Mouse (Mus musculus) monocyte, adult 5-6 weeks (primary cell): Measurements from ENCODE around the gene Slc10a7. TPM values are rescaled to one million over a fixed set of nuclear protein-coding genes. Genes with fewer than 3 reads are reported as not detected.

Source experiments
- ATAC-seq: fragments of 153-309, 156-312 bp; replicated peaks from 2 replicates; pipeline ENCODE4 v1.8.0; 2017; ENCODE audit warnings: mild to moderate bottlenecking; ENCODE audit not compliant: low TSS enrichment, insufficient number of reproducible peaks, severe bottlenecking, poor library complexity, low FRiP score
- total RNA-seq: library from RNA; stranded (forward); fragments of 200-1000, 200-491, 200-594 nt; gene quantifications from 3 replicates; pipeline ENCODE4 v1.2.3, GENCODE M21; 2017

The Slc10a7 gene
- total RNA-seq, 1 experiment from 2014 or later: 12.3 TPM

DNA sequence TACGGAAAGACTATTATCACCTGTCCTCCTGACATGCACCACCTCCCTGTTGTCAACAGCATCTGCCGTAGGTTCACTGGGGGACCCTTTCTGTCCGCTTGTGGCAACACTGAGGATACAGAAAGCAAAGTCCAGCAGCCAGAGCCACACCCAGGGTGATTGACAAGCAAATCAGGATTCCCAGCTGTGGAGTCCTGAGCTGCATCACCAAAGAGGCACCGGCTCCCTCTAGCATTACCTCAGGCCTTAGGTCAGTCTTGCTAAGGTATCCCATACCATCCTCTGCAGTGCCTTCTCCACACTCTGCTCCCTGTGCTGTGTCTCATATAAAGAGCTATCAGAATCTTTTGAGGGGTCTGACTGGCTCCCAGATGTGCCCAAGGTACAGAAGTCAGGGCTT is 245.8 kb downstream of the Slc10a7 start:
- no peak for ATAC-seq

DNA sequence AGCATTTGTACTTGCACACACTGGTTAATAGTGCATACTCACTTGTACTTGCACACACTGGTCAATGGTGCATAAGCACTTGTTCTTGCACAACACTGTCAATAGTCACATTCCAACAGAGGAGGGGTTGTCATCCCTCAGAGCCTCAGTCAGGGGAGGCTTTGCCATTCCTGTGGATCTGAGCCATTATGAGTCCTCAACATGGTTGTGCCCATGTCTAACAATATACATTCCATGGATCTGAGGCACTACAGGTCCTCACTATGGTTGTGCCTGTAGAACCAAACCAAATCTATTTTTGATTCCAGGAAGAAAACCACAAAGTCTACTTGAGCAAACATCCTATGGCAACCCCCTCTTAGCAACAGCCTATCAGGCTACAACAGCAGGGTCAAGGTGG is 250.0 kb downstream of the Slc10a7 start:
- ATAC-seq: no peak

DNA sequence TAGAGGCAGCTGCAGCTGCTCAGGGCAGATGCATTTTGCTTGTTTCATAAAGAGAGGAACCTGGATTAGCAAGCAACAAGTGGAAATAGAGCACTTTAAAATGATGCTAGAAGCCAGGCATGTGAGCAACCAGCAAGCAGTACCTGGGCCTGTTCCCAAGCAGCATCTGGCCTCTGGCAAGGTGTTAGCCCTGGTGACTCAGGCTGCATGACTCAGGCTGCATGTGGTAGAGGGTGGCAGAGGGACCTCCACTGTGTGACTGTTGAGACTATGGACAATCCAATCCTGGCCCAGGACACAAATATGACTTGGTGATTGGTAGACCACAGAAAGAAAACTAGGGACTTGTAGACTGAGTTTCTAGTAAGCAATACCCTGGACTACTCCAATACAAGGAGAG is 255.8 kb downstream of the Slc10a7 start:
- ATAC-seq: no peak

DNA sequence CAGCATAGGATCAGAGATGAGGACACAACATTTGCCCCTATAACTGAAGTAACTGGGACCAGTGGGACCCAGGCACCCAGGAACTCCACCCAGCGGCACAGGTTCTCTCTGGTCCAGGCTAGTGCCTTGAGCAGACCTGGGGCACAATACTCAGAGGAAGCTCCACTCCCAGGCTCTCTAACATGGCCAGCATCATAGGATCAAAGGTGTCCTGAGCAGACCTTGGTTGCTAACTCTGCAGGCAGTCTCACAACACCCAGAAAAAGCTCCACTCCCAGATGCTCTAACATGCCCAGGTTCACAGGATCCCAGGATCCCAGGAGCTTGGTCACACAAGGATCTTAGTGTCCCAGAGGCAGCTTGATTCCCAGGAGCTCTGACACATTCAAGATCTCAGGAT is 256.4 kb downstream of the Slc10a7 start:
- no peak for ATAC-seq

DNA sequence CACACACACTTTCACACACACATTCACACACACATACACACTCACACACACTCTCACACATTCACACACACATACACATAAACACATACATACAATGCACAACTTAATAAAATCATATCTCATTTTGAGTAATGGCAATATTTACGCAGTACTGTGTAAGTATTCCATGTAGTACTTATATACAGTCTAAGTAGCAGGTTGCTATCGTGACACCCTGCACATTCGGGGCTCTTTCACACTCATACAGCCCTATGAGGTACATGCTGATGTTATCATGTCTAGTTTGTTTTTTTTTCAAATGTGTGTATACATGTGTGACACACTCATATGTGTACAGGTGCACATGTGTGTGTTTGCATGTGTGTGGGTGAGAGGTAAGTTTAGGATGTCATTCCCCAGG is 261.4 kb downstream of the Slc10a7 start:
- ATAC-seq: no peak

DNA sequence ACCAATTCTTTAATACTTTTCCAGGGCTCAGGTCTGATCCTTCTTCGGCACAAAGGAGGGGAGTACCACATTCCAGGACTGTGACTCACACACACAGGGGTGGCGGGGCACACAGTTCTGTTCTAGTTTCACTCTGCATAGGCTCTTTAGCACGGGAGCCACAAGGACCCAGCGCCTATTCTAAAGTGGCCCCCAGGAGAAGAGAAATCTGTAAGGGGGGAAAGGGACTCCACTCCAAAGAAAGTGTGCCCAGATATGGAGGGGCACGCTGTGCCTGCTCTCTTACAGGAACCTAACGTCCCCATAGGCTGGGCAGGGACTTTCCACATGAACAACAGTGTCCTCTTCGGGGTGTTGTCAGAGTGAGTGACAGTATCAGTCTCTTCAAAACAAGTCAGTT is 262.1 kb downstream of the Slc10a7 start:
- no peak for ATAC-seq

DNA sequence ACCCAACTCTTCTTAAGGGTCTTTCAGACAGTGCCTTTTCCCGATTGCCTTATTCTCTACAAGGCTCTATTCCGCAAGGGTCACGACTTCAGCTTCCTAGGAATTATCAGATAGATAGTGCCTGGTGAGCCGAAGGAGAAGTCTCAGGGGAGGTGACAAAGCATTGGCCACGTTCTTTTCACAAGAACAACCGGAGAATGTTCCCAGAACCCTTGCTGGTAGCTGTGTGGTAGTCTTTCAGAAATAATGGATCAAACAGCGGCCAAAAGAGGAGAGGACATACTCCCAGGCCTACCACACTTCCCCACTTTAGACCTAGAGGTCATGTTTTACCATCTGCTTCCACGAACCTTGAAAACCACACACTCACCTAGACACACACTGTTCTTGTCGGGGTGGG is 267.7 kb downstream of the Slc10a7 start:
- ATAC-seq: no peak

Other genes starting within 250 kb of the Slc10a7 start
- not detected in 3 replicates for gene Pou4f2, start 72.7 kb upstream of the Slc10a7 start, total RNA-seq
- 44.4 to 76.1 TPM (median 75.3 TPM) in 3 replicates for gene Rbmxl1, start 448 bp upstream of the Slc10a7 start, total RNA-seq